Mouse (Mus musculus) lung, adult 2 months (tissue): ENCODE data around the gene Utp11. TPM values are rescaled to one million over a fixed set of nuclear protein-coding genes. Genes with fewer than 3 reads are reported as not detected.

Source experiments
- DNase-seq: peaks from one replicate; pipeline ENCODE4 v3.0.0; 2022
- H3K4me1 ChIP-seq: fragments of 200-500 bp; 2 replicates; pipeline ENCODE4 v1.6.1; 2011; ENCODE audit warnings: low read length; ENCODE audit not compliant: control insufficient read depth, insufficient read depth
- H3K4me3 ChIP-seq: fragments of 200-500 bp; replicated peaks from 2 replicates; pipeline ENCODE3; 2011; ENCODE audit warnings: low read depth, mild to moderate bottlenecking, control low read depth, low read length; ENCODE audit errors: extremely low read depth
- CTCF ChIP-seq: fragments of 200-500 bp; IDR thresholded peaks from 2 replicates; pipeline ENCODE4 v1.5.1; 2011; ENCODE audit warnings: mild to moderate bottlenecking, low read length, control low read depth; ENCODE audit not compliant: insufficient read depth
- POLR2A ChIP-seq: fragments of 200-500 bp; IDR thresholded peaks from 2 replicates; pipeline ENCODE4 v1.6.1; 2011; ENCODE audit warnings: low read depth, mild to moderate bottlenecking, control low read depth, low read length, borderline replicate concordance; ENCODE audit errors: extremely low read depth
- WGBS: fragments of 180-500 bp; shearing (Covaris S2); methylation state at CpG from one replicate; pipeline ENCODE4 v1.1.7; 2018; 5-methylcytosine and 5-hydroxymethylcytosine counted together
- polyA plus RNA-seq: library from polyadenylated mRNA; depleted of rRNA; stranded (reverse); fragments of >200 nt; gene quantifications from 2 replicates; pipeline ENCODE4 v1.2.3, GENCODE M21; 2012; rRNA removed

Utp11 gene
- polyA plus RNA-seq, result 4.4 and 7.2 TPM in 2 replicates

- TF ChIP-seq CTCF, result no peak
- peak; percentile 77; the same call in 1 of the 2 replicates for TF ChIP-seq POLR2A
- peak; percentile 84 for DNase-seq
Measured at GRCm38 (mm10) chr4:124693135-124693894, at the start of gene Utp11. TSS of gene Utp11 (minus strand) at chr4:124693600.

DNA sequence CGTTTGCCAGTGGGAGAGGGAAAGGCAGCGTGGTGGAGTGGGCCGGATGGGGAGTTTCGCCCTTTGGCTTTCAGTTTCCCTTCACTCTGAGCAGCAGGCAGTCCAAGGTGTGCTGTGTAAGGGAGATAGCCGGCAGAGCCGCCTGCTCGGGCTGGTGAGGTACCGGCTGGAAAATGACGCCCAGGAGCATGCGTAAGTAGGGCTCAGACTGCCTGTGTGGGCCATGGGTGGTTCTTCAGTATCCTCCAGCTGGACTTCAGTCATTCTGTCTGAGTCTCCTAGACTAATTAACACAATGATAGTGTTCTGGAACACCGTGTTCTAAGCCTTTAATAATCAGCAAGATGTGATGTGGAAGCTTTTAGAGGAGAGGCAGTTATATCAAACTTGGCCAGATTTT, 49.4 kb upstream of the Utp11 start:
- TF ChIP-seq POLR2A, result no peak
- TF ChIP-seq CTCF, result no peak
- Histone ChIP-seq H3K4me1 (no peaks in the 10 kb centered on the region), H3K4me3 (no peak overlapping the region)
- 85% methylated on average over 11 of the region's 11 CpGs for WGBS
- DNase-seq, result no peak

More at GRCm38 (mm10) chr4:124693135-124693894, at the start of gene Utp11:
- Histone ChIP-seq H3K4me1 (peaks cover 3% of the 10 kb centered on the region), H3K4me3 (peak within 1 kb of the TSS; percentile 91)
- 1% methylated on average over 43 of the region's 43 CpGs for WGBS

DNA sequence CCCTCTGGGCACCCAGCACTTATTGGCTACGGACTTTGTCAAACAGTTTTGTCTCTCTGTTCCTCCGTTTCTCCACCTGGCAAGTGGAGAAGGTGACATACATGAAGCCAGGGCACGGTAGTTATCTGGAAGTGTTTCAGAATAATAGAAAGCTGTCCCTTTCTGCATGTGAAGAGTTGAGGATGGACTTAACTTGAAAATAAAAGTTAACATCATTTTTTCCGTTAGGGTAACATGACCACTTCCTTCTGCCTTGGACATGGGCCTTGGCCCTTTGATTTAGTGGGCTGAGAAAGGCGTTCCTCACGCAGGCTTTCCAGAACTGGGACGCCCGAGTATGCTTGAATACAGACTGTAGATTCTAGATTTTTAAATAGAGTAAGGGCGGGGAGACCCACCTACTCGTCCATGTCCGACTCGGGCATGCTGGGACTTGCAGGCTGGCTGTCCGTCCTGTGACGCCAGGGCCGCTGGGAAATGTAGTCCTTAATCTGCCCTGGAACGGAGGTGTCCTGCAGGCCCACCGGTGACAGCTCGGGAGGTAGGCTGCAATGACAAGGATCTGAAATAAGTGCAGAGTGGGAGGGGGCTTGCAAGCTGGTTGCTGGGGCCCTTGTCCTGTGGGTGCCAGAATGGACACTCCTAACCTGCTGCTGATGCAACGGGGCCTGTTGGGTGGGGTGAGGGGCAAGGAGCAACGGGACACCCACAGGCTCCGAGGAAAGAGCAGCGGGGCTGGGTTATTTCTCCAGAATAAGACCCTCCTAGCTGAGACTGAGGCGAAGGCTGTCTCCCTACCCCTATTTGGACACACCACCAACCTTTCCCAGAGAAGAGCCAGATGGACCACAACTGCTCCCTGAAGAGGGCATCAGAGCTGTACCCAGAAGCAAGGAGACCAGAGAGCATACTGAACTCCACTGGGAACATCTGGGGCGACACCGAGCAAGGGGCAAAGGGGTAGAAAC, 48.3 kb upstream of the Utp11 start, which contains the start of gene Inpp5b:
Gene Inpp5b, plus strand, starts transcription at position 475 of the 968 bp plus-strand sequence.
- peak; percentile 82 for DNase-seq
- Histone ChIP-seq H3K4me1 (no peaks in the 10 kb centered on the region), H3K4me3 (peak within 1 kb of the TSS; percentile 89)
- 9% methylated on average over 25 of the region's 25 CpGs for WGBS
- TF ChIP-seq CTCF (no peak), POLR2A (peak; percentile 57; the same call in 1 of the 2 replicates)

DNA sequence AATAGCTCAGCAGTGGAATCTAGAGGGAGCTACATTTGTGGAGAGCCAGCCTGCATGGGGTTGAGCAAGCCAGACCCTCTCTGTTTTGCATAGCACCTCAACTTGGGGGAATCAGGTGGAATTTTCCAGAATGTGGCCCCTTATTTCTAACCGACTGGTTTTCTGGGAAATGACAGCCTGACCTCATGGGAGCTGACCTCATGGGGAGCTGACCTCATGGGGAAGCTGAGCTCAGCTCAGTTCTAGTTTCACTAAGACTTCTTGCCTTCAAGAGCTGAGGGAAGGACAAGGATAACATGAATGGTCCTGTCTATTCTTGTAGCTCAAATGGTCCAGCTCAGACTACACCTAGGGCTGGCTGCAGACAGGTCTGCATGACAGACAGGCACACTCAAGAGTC, 45.4 kb upstream of the Utp11 start:
- DNase-seq, result no peak
- WGBS, result 68% methylated on average over 1 of the region's 1 CpGs
- H3K4me1 ChIP-seq, result no peaks in the 10 kb centered on the region
- H3K4me3 ChIP-seq, result no peak overlapping the region
- TF ChIP-seq POLR2A (no peak), CTCF (no peak)

DNA sequence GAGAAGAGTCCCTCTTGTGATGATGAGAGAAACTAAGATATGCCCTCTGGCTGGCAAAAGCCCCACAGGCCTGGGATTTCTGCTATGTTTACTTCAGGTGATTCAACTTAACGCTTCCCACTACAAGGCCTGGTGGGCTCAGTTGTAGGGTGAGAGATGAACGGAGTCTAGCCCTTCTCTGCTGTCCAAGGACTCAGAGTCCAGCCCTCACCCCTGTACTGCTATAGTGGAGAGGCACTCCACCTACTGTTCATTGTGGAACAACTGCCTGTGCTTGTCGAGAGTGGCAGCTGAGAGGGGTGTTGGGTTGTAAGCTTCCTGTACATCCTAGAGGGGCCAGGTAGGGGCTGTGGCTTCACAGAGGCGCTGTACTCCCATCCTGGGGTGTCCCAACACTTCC, 44.6 kb upstream of the Utp11 start:
- TF ChIP-seq POLR2A (no peak), CTCF (no peak)
- no peak for DNase-seq
- no peaks in the 10 kb centered on the region for H3K4me1 ChIP-seq
- no peak overlapping the region for H3K4me3 ChIP-seq
- WGBS, result 52% methylated on average over 4 of the region's 4 CpGs

DNA sequence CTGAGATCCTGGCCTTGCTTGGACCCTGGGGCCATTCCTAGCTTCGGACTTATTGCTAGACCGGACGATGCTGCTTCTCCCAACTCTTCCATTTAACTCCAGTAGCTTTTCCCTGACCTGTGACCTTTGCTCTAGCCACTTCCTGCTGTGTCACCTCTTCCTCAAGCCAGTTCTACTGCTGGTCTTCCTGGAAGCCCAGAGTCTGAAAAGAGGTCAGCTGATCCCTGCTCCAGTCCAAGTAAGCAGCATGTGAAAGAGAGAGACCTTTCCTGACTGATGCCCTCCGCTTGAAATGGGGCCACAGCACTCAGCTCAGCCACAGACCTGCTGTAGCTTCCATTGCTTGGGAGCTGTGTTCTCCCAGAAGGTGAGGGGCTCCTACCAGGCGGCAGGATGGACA, 44.1 kb upstream of the Utp11 start:
- no peak for DNase-seq
- TF ChIP-seq POLR2A (no peak), CTCF (no peak)
- WGBS, result 76% methylated on average over 5 of the region's 5 CpGs
- Histone ChIP-seq H3K4me1 (no peaks in the 10 kb centered on the region), H3K4me3 (no peak overlapping the region)

DNA sequence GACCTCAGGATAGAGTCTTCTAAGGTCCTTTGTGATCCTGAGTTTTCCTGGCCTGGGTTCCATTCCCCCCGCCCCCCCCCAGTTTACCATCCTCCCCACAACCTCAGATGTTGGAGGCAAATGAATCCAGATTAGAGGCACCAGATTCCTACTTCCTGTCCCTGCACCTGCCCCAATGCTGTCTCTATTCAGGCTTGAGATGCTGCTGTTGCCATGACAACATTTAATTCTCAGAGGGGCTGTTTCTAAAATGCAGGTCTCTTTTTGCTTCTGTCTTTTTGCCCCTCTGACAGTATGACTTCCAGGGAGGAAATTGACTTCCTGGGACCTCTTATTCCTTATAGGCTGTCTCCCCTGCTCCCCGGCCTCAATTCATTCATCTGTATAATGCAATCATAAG, 43.6 kb upstream of the Utp11 start:
- no peak overlapping the region for H3K4me3 ChIP-seq
- 84% methylated on average over 2 of the region's 2 CpGs for WGBS
- TF ChIP-seq POLR2A (no peak), CTCF (no peak)
- no peaks in the 10 kb centered on the region for H3K4me1 ChIP-seq
- DNase-seq, result no peak

DNA sequence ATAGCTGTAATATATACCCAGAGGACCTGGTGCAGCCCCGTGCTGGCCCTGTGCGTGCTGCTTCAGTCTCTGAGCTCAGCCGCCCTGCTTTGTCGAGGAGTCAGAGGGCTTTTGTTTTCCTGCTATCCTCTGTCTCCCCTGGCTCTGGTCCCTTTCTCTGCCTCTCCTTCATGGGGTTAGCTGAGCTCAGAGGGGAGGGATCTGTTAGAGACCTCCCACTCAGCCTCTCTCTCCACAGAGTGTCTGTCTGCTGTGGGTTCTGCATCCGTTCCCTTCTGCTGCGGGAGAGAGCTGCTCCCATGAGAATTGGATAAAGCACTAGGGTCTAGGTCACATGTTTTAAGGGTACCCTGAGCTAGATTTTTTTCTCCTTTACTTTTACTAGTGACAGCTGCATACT, 32.7 kb upstream of the Utp11 start:
- 85% methylated on average over 6 of the region's 6 CpGs for WGBS
- Histone ChIP-seq H3K4me1 (no peaks in the 10 kb centered on the region), H3K4me3 (no peak overlapping the region)
- no peak for DNase-seq
- TF ChIP-seq POLR2A (no peak), CTCF (no peak)

- no peak for DNase-seq
- peaks cover 7% of the 10 kb centered on the region; the same call in 1 of the 2 replicates for H3K4me1 ChIP-seq
- 93% methylated on average over 4 of the region's 4 CpGs for WGBS
- no peak overlapping the region for H3K4me3 ChIP-seq
- TF ChIP-seq POLR2A (no peak), CTCF (no peak)
Measured at GRCm38 (mm10) chr4:124719101-124719500, 25.7 kb upstream of the Utp11 start.
